Mouse (Mus musculus): ENCODE measurements around the gene Tmem25. TPM values are rescaled to one million over a fixed set of nuclear protein-coding genes. Genes with fewer than 3 reads are reported as not detected.
A peak's percentile ranks its signal among the peaks of the same experiment; 100 is the strongest.

Gene Tmem25
- 4.9 and 5.1 TPM in 2 replicates for polyA plus RNA-seq (2015; fragmentation: Nextera tagmentation; extraction: Ambion mirVana)

DNA sequence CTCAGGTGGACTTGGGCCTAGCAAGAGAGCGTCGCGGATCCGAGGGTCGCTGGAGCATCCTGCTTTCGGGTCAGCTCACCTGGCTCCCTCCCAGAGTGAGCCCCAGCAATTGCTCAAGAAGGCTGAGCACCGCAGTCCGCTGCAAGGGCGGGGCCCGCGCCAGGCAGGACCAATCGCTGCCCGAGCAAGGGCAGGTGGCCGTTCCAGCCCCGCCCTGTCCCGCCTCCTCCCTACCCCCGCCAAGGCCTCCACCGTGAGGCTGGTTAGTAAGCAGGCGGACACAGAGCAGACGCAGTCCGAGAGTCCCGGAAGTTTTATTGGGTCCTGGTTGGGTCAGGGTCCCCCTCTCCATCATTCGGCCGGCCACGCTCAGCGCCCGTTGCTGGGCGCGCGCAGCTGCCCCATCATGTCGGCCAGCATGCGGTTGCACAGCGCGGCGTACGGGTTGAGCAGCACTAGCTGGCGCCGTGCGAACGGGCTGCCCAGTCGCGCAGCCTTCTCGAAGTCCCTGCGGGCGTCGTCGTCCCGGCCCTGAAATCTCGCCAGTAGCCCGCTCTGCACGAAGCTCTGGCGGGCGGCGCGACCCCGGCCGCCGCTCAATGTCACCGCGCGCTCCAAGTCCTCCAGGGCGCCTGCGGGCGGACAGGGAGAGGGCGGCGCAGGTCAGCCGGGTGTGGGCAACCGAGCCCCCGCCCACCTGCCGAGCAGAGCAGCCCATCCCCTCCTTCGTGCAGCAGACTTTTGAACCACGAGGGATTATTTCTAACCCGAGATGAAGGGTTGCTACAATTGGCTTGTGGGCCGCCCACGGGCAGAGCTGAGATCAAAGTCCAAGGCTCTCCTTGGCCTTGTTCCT is at the start of gene Tmem25:
Gene Tmem25, minus strand, starts transcription at position 206 of the 856 bp plus-strand sequence.
- ATAC-seq (ENCODE audit: low FRiP score, low read depth), result peak; percentile 92
- H3K36me3 ChIP-seq, result no peaks in the 10 kb centered on the region
- H3K9ac ChIP-seq, result peak within 1 kb of the TSS; percentile 72
- H3K27ac ChIP-seq, result no peak within 1 kb of the TSS
- peak within 1 kb of the TSS; percentile 94 for H3K4me2 ChIP-seq (replicated peaks)
- peaks cover 14% of the 10 kb centered on the region for H3K4me1 ChIP-seq
- peak within 1 kb of the TSS; percentile 66 for H3K4me3 ChIP-seq
- H3K9me3 ChIP-seq, result no peaks in the 10 kb centered on the region
- peaks cover 38% of the 10 kb centered on the region for H3K27me3 ChIP-seq
- under 1% methylated on average over 75 of the region's 75 CpGs for WGBS

DNA sequence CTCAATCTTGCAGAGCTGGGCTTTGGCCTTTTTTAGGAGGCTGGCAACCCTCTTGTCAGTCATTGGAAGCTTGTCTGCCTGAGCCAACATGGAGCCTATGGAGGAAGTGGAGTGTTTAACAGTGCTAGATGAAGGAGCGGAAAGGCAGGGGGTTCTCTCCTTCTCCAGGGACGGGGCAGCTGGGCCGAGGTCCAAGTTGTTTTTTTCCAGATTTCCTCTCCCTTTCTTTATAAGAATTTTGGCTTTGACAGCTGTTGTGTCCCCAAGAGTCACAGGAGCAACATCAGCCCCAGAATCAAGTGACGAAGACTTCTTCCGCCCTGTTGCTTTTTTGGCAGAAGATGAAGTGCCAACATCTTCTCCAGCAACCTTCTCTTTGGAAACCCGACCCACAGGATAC is 48.3 kb upstream of the Tmem25 start:
- H3K27me3 ChIP-seq, result no peaks in the 10 kb centered on the region
- ATAC-seq (ENCODE audit: low FRiP score, low read depth), result no peak
- H3K9ac ChIP-seq, result no peak overlapping the region
- H3K36me3 ChIP-seq, result peaks cover 83% of the 10 kb centered on the region
- no peak overlapping the region for H3K4me3 ChIP-seq
- H3K9me3 ChIP-seq, result no peaks in the 10 kb centered on the region
- H3K4me1 ChIP-seq, result no peaks in the 10 kb centered on the region
- no peak overlapping the region for H3K4me2 ChIP-seq (replicated peaks)
- H3K27ac ChIP-seq, result no peak overlapping the region
- 89% methylated on average over 6 of the region's 6 CpGs for WGBS

DNA sequence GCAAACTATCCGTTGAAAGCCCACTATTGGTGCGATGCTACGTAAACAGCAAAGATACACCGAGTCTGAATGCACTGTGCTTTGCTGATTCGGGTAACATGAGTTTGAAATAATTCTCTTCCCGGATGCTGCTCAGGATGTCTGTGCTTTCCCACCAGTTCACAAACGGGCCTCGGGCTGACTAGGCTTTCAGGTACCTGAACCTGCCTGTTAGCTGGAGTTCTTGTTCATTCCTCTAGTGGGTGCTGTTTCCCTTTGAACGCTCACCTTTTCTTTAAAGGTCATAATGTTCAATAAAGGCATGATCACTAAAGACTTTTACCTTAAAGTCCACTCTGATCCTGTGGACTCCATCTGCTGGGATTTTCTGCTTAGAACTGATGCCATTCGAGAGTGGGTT is 42.1 kb upstream of the Tmem25 start:
- peaks cover 86% of the 10 kb centered on the region for H3K36me3 ChIP-seq
- no peaks in the 10 kb centered on the region for H3K4me1 ChIP-seq
- H3K4me2 ChIP-seq (replicated peaks), result no peak overlapping the region
- H3K27me3 ChIP-seq, result no peaks in the 10 kb centered on the region
- H3K9ac ChIP-seq, result no peak overlapping the region
- ATAC-seq (ENCODE audit: low FRiP score, low read depth), result no peak
- H3K4me3 ChIP-seq, result no peak overlapping the region
- no peaks in the 10 kb centered on the region for H3K9me3 ChIP-seq
- H3K27ac ChIP-seq, result no peak overlapping the region
- 88% methylated on average over 10 of the region's 10 CpGs for WGBS

DNA sequence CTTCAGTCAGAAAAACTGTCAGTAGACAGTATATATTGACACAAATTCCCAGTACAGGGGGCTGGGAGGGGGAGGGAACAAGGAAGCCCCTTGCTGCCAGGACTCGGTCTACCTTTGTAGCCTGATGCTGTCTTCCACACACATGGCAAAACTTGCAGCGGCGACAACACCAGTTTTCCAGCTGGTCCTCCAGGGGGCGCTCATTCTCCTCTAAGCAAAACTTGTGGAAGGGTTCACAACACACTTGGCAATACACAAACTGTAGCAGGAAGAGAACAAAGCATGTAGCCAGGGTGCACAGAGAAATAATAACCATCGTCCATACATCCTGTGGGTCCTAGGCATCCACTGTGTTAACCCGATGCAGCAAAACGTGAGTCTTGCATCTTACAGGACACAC is 37.3 kb upstream of the Tmem25 start:
- no peak overlapping the region for H3K4me2 ChIP-seq (replicated peaks)
- H3K9ac ChIP-seq, result no peak overlapping the region
- ATAC-seq (ENCODE audit: low FRiP score, low read depth), result no peak
- peaks cover 87% of the 10 kb centered on the region for H3K36me3 ChIP-seq
- H3K4me3 ChIP-seq, result no peak overlapping the region
- 51% methylated on average over 7 of the region's 7 CpGs for WGBS
- no peaks in the 10 kb centered on the region for H3K27me3 ChIP-seq
- no peaks in the 10 kb centered on the region for H3K4me1 ChIP-seq
- no peaks in the 10 kb centered on the region for H3K9me3 ChIP-seq
- H3K27ac ChIP-seq, result no peak overlapping the region

DNA sequence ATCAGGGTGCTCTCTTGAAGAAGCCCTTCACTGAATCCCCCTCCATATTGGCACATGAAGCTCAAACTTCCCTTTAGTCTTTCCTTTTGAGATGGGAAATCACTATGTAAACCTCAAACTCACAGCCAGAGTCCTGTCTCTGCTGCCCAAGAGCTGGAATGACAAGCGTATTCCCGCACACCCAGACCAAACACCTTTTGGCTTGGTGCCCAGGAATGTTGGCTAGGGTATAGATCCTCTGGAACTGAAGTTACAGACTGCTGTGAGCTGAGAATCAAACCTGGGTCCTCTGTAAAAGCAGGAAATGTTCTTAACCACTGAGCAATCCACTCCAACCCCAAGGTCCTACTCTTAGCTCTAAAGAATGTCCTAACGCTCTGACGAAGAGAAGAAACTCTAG is 33.2 kb upstream of the Tmem25 start:
- Histone ChIP-seq H3K27ac (no peak overlapping the region), H3K4me3 (no peak overlapping the region), H3K4me2 (replicated peaks) (no peak overlapping the region), H3K27me3 (no peaks in the 10 kb centered on the region), H3K36me3 (peaks cover 91% of the 10 kb centered on the region), H3K9ac (no peak overlapping the region), H3K4me1 (no peaks in the 10 kb centered on the region), H3K9me3 (no peaks in the 10 kb centered on the region)
- ATAC-seq (ENCODE audit: low FRiP score, low read depth), result no peak
- WGBS, result 81% methylated on average over 4 of the region's 4 CpGs

DNA sequence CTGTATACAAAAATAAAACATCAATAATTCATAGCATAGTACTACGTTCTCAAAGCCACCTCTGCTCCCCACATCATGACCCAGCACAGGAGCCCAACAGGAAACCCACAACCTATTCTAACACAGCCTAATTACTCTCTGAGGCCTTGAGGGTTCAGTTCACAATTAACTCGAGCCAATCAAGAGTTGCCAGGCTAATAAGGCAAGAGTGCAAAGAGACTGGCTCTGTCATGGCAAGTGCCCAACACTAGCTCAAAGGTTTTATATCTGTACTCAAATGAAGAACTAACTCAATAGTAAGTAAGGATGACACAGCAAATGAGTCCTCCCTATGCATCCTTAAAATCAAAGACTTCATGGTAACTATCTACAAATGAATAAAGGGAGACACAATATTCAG is 31.4 kb upstream of the Tmem25 start:
- Histone ChIP-seq H3K4me2 (replicated peaks) (no peak overlapping the region), H3K4me3 (no peak overlapping the region), H3K36me3 (peaks cover 96% of the 10 kb centered on the region), H3K27me3 (no peaks in the 10 kb centered on the region), H3K27ac (no peak overlapping the region), H3K4me1 (no peaks in the 10 kb centered on the region), H3K9ac (no peak overlapping the region), H3K9me3 (no peaks in the 10 kb centered on the region)
- WGBS, result 80% methylated on average over 2 of the region's 2 CpGs
- ATAC-seq (ENCODE audit: low FRiP score, low read depth), result no peak

DNA sequence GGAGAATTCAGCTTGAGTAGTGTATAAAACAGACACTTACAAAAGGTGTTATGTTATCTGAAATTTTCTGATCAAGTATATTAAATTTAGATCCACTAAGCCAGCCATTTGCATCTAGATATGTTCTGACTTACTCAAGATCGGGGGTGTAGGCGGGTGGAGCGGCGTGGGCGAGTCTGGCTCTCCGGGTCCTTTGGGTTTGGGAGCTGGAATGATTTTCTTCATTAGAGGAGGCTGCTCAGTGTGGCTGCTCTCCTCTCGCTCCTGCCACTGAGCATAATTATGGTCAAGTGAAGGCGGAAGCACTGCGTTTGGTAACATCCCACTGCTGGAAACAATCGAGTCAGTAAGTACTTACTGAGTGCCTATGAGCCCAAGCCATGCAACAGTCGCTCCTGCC is 29.8 kb upstream of the Tmem25 start:
- H3K4me1 ChIP-seq, result no peaks in the 10 kb centered on the region
- ATAC-seq (ENCODE audit: low FRiP score, low read depth), result no peak
- no peak overlapping the region for H3K27ac ChIP-seq
- peaks cover 95% of the 10 kb centered on the region for H3K36me3 ChIP-seq
- H3K27me3 ChIP-seq, result no peaks in the 10 kb centered on the region
- no peak overlapping the region for H3K9ac ChIP-seq
- no peak overlapping the region for H3K4me3 ChIP-seq
- WGBS, result 95% methylated on average over 11 of the region's 11 CpGs
- no peaks in the 10 kb centered on the region for H3K9me3 ChIP-seq
- no peak overlapping the region for H3K4me2 ChIP-seq (replicated peaks)

DNA sequence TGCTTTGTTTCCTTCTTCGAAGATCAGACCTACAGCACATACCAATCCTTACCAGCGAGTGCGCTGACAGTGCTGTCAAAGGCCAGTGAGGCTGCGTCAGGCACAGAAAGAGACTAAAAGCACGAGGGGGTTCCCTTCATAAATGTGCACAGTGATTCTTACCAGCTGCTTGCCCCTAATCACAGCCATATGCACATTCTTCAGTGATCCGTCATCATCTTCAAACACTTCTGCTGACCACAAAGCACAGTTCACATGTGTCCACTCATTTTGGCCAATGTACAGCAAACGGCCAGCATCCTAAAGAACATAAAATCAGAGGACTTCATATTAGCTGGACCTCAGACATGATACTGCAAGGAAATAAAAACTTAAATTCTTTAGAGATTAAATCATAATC is 27.6 kb upstream of the Tmem25 start:
- Histone ChIP-seq H3K27ac (no peak overlapping the region), H3K9me3 (no peaks in the 10 kb centered on the region), H3K4me1 (no peaks in the 10 kb centered on the region), H3K36me3 (peaks cover 95% of the 10 kb centered on the region), H3K9ac (no peak overlapping the region), H3K27me3 (no peaks in the 10 kb centered on the region), H3K4me3 (no peak overlapping the region), H3K4me2 (replicated peaks) (no peak overlapping the region)
- WGBS, result 56% methylated on average over 7 of the region's 7 CpGs
- no peak for ATAC-seq (ENCODE audit: low FRiP score, low read depth)

DNA sequence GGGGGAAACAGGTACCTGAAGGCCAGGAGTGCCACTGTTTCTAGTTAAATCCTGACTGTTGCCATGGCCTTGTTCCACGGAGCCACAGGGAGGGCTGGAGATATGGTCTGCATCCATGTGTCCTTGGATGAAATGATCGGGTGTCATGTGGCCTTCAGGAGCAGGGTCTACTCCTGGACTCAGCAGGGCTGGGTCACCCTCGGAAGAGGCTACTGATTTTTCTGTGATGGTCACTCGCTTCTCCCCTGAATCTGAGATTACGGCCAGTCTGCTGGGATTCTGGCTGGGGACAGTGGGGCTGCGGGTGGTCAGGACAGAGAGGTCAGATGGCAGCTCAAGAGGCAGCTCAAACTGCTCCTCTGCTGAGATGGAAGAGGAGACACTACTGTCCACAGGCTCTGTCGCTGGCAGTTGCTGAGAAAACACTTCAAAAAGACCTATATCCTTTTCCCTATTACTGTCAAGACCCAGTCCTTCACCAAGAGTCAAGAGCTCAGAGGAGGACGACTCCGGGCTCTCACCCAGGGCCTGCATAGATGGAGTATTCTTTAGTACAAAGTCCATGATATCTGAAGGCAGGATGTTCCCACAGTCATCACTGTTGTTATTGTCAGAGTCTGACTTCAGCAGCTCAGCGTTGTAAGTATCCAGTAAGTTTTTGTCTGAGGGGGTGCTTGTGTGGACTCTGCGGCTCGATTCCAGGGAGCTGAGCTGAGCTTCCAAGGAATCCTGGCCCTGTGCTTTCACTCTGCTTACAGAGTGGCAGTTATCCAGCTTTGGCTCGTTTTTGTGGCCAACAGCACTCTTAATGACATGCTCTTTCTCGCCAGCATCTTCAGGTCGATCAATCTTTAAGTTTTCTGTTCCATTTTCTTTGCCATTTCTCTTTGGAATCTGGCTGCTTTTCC is 21.1 kb upstream of the Tmem25 start:
- peaks cover 99% of the 10 kb centered on the region for H3K36me3 ChIP-seq
- WGBS, result 92% methylated on average over 15 of the region's 15 CpGs
- no peaks in the 10 kb centered on the region for H3K9me3 ChIP-seq
- H3K4me3 ChIP-seq, result no peak overlapping the region
- no peak overlapping the region for H3K9ac ChIP-seq
- no peaks in the 10 kb centered on the region for H3K4me1 ChIP-seq
- no peak overlapping the region for H3K4me2 ChIP-seq (replicated peaks)
- H3K27me3 ChIP-seq, result no peaks in the 10 kb centered on the region
- ATAC-seq (ENCODE audit: low FRiP score, low read depth), result no peak
- no peak overlapping the region for H3K27ac ChIP-seq

DNA sequence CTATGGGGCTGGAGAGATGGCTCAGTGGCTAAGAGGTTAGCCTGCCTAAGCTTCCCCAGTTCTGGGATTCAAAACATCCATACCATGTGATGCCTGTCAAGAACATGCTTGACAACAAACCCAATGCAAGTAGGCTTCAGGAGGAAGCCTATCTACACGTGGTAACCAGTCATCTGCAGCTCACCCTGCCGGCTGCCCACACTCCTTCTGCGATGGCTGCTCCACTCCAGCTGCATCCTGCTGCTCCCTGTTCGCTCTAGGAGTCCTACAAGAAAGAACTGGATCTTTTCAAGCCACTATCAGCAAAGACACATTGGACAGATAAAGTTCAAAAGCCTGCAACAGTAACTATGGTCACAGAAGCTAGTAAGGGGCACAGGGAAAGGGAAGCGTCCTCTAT is 18.4 kb upstream of the Tmem25 start:
- Histone ChIP-seq H3K4me2 (replicated peaks) (no peak overlapping the region), H3K4me3 (no peak overlapping the region), H3K9ac (no peak overlapping the region), H3K4me1 (no peaks in the 10 kb centered on the region), H3K36me3 (peaks cover 100% of the 10 kb centered on the region), H3K27me3 (no peaks in the 10 kb centered on the region), H3K9me3 (no peaks in the 10 kb centered on the region), H3K27ac (no peak overlapping the region)
- 89% methylated on average over 5 of the region's 5 CpGs for WGBS
- ATAC-seq (ENCODE audit: low FRiP score, low read depth), result no peak

DNA sequence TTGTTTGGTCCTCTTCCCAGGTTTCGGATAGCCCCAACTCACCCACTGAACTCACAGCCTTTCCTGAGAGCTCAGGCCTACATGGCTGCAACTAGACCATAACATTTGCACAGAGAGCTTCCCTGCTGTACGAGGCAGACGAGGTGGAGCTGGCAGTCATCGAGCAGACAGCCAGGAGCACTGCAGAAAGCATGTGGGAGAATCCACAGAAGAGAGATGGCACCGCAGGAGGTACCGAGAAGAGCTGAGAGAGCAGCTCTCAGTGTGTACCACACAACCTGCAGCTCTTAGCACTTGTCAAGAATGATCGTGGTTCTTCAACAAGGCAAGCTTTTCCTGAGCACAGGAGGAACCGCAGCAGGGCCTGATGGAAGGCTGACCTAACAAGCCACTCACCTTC is 15.1 kb upstream of the Tmem25 start:
- Histone ChIP-seq H3K27me3 (no peaks in the 10 kb centered on the region), H3K9me3 (no peaks in the 10 kb centered on the region), H3K4me3 (no peak overlapping the region), H3K4me1 (no peaks in the 10 kb centered on the region), H3K27ac (no peak overlapping the region), H3K36me3 (peaks cover 99% of the 10 kb centered on the region), H3K4me2 (replicated peaks) (no peak overlapping the region), H3K9ac (no peak overlapping the region)
- 94% methylated on average over 8 of the region's 8 CpGs for WGBS
- no peak for ATAC-seq (ENCODE audit: low FRiP score, low read depth)

DNA sequence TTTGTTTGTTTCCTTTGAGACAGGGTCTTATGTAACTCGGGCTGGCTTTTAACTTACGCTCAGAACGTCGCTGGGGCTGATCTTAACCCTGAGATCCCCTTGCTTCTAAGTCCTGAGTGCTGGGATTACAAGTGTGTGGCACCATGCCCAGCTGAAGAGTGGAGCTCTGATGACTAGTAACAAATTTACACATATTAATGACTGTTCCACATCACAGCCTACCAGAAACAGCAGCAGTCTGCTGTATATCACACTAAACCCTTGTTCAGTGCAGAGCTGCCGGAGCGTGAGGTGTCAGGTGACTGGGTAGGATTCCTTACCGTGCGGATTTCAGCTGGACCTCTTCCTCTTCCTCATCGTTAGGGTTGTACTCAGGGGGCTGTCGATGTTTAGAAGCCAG is 11.2 kb upstream of the Tmem25 start:
- H3K36me3 ChIP-seq, result peaks cover 98% of the 10 kb centered on the region
- H3K4me2 ChIP-seq (replicated peaks), result no peak overlapping the region
- H3K4me3 ChIP-seq, result no peak overlapping the region
- H3K9ac ChIP-seq, result no peak overlapping the region
- H3K4me1 ChIP-seq, result no peaks in the 10 kb centered on the region
- H3K27me3 ChIP-seq, result no peaks in the 10 kb centered on the region
- H3K9me3 ChIP-seq, result no peaks in the 10 kb centered on the region
- WGBS, result 85% methylated on average over 10 of the region's 10 CpGs
- no peak overlapping the region for H3K27ac ChIP-seq
- ATAC-seq (ENCODE audit: low FRiP score, low read depth), result no peak
